Comparison of ENCODE assay signal across 25 mouse cellular contexts in genomic region chr2:25918408-25918807, GRCm38 (mm10). TPM values are rescaled to one million over a fixed set of nuclear protein-coding genes. Genes with fewer than 3 reads are reported as not detected.
"Had no signal": no experiment of that assay in that cellular context is flagged by ENCODE, and none has a peak within 500 bp of the region (broad histone marks: within the 10 kb centered on the region; RNA-seq: fewer than 3 reads in every experiment).

No protein-coding gene starts in this region.

- DNase-seq: kidney, adult 18-20 months; kidney, adult 9 months; kidney, postnatal 14 days; kidney, postnatal 4 days; layer of hippocampus, adult 9-11 months; left cerebral cortex, postnatal 4 days; lung, adult 18-20 months; lung, postnatal 10 days; lung, postnatal 36 days; right cerebral cortex, adult 18-20 months; spleen, adult 18-20 months; thymus, postnatal 25 days had no signal

- H3K9me3 ChIP-seq: limb, embryonic 12.5 days; limb, embryonic 15.5 days; liver, embryonic 12.5 days; liver, embryonic 15.5 days; lung, embryonic 15.5 days; megakaryocyte, embryonic 14.5 days; midbrain, embryonic 10.5 days; midbrain, embryonic 13.5 days; neural tube, embryonic 12.5 days; neural tube, embryonic 15.5 days; stomach, embryonic 15.5 days had no signal

- H3K27me3 ChIP-seq: limb, embryonic 12.5 days; limb, embryonic 15.5 days; liver, embryonic 12.5 days; liver, embryonic 15.5 days; lung, embryonic 15.5 days; midbrain, embryonic 13.5 days; neural tube, embryonic 12.5 days; neural tube, embryonic 15.5 days; stomach, embryonic 15.5 days had no signal

- H3K4me2 ChIP-seq: limb, embryonic 12.5 days; limb, embryonic 15.5 days; liver, embryonic 12.5 days; liver, embryonic 15.5 days; lung, embryonic 15.5 days; midbrain, embryonic 13.5 days; neural tube, embryonic 12.5 days; neural tube, embryonic 15.5 days; stomach, embryonic 15.5 days had no signal

- ATAC-seq: inflammation-experienced regulatory T-cells, adult 6 months; intestine, embryonic 16.5 days; liver, embryonic 12.5 days; midbrain, embryonic 13.5 days had no signal

- H3K4me3 ChIP-seq: limb, embryonic 12.5 days; limb, embryonic 15.5 days; liver, embryonic 12.5 days; liver, embryonic 15.5 days; lung, embryonic 15.5 days; megakaryocyte, embryonic 14.5 days; midbrain, embryonic 10.5 days; midbrain, embryonic 13.5 days; neural tube, embryonic 12.5 days; neural tube, embryonic 15.5 days; stomach, embryonic 15.5 days had no signal

- H3K9ac ChIP-seq: limb, embryonic 12.5 days; limb, embryonic 15.5 days; liver, embryonic 12.5 days; liver, embryonic 15.5 days; lung, embryonic 15.5 days; midbrain, embryonic 13.5 days; neural tube, embryonic 12.5 days; neural tube, embryonic 15.5 days; stomach, embryonic 15.5 days had no signal

- H3K4me1 ChIP-seq: limb, embryonic 12.5 days; limb, embryonic 15.5 days; liver, embryonic 12.5 days; liver, embryonic 15.5 days; lung, embryonic 15.5 days; midbrain, embryonic 10.5 days; stomach, embryonic 15.5 days had no signal

- H3K27ac ChIP-seq: limb, embryonic 12.5 days; limb, embryonic 15.5 days; liver, embryonic 12.5 days; liver, embryonic 15.5 days; lung, embryonic 15.5 days; midbrain, embryonic 10.5 days; midbrain, embryonic 13.5 days; neural tube, embryonic 12.5 days; neural tube, embryonic 15.5 days; stomach, embryonic 15.5 days had no signal

- H3K36me3 ChIP-seq: liver, embryonic 12.5 days; liver, embryonic 15.5 days; lung, embryonic 15.5 days; stomach, embryonic 15.5 days had no signal

RNA-seq across cellular contexts. Expression of gene Kcnt1, which starts 54.9 kb away (rescaled TPM):
- polyA plus RNA-seq: inflammation-experienced regulatory T-cells, adult 6 months; liver, embryonic 15.5 days had no signal
